Mouse (Mus musculus): ENCODE results near the gene Arl14ep. TPM values are rescaled to one million over a fixed set of nuclear protein-coding genes. Genes with fewer than 3 reads are reported as not detected.

Arl14ep gene
- polyA plus RNA-seq, 1 experiment, result 51.5 TPM

GRCm38 (mm10) chr2:106961066-106961465 is 13.2 kb downstream of the Arl14ep start:
- Histone ChIP-seq H3K4me3 (ENCODE audit: low read depth, low read length) (no peak overlapping the region), H3K27ac (ENCODE audit: insufficient read depth, low read length) (no peak overlapping the region), H3K4me1 (ENCODE audit: control insufficient read depth, insufficient read depth, low read length) (no peaks in the 10 kb centered on the region), H3K9ac (ENCODE audit: low read depth, poor library complexity, severe bottlenecking) (no peak overlapping the region), H3K27me3 (ENCODE audit: control insufficient read depth, insufficient read depth, low read length, poor library complexity, severe bottlenecking) (no peaks in the 10 kb centered on the region), H3K9me3 (replicated peaks; ENCODE audit: control insufficient read depth, insufficient read depth, low read length, poor library complexity, severe bottlenecking) (no peaks in the 10 kb centered on the region), H3K36me3 (ENCODE audit: control insufficient read depth, insufficient read depth, low read length, poor library complexity, severe bottlenecking) (peaks cover 25% of the 10 kb centered on the region)
- TF ChIP-seq POLR2A (IDR thresholded peaks at IDR 0.05; ENCODE audit: insufficient read depth, low read length) (no peak), CTCF (IDR thresholded peaks at IDR 0.05; ENCODE audit: low read depth, low read length) (no peak), EP300 (IDR thresholded peaks at IDR 0.05; ENCODE audit: insufficient read depth, low read depth, low read length) (no peak)

- H3K9me3 ChIP-seq (replicated peaks; ENCODE audit: control insufficient read depth, insufficient read depth, low read length, poor library complexity, severe bottlenecking), result no peaks in the 10 kb centered on the region
- H3K4me3 ChIP-seq (ENCODE audit: low read depth, low read length), result no peak overlapping the region
- no peaks in the 10 kb centered on the region for H3K27me3 ChIP-seq (ENCODE audit: control insufficient read depth, insufficient read depth, low read length, poor library complexity, severe bottlenecking)
- H3K4me1 ChIP-seq (ENCODE audit: control insufficient read depth, insufficient read depth, low read length), result no peaks in the 10 kb centered on the region
- TF ChIP-seq CTCF (IDR thresholded peaks at IDR 0.05; ENCODE audit: low read depth, low read length) (peak; percentile 74), POLR2A (IDR thresholded peaks at IDR 0.05; ENCODE audit: insufficient read depth, low read length) (no peak)
- H3K36me3 ChIP-seq (ENCODE audit: control insufficient read depth, insufficient read depth, low read length, poor library complexity, severe bottlenecking), result peaks cover 18% of the 10 kb centered on the region
- no peak overlapping the region for H3K27ac ChIP-seq (ENCODE audit: insufficient read depth, low read length)
- no peak overlapping the region for H3K9ac ChIP-seq (ENCODE audit: low read depth, poor library complexity, severe bottlenecking)
Observed at GRCm38 (mm10) chr2:106960237-106960636, 14.0 kb downstream of the Arl14ep start.

- H3K4me1 ChIP-seq (ENCODE audit: control insufficient read depth, insufficient read depth, low read length), result no peaks in the 10 kb centered on the region
- H3K36me3 ChIP-seq (ENCODE audit: control insufficient read depth, insufficient read depth, low read length, poor library complexity, severe bottlenecking), result peaks cover 9% of the 10 kb centered on the region
- TF ChIP-seq CTCF (IDR thresholded peaks at IDR 0.05; ENCODE audit: low read depth, low read length) (no peak), EP300 (IDR thresholded peaks at IDR 0.05; ENCODE audit: insufficient read depth, low read depth, low read length) (no peak), POLR2A (IDR thresholded peaks at IDR 0.05; ENCODE audit: insufficient read depth, low read length) (no peak)
- H3K27ac ChIP-seq (ENCODE audit: insufficient read depth, low read length), result no peak overlapping the region
- H3K27me3 ChIP-seq (ENCODE audit: control insufficient read depth, insufficient read depth, low read length, poor library complexity, severe bottlenecking), result no peaks in the 10 kb centered on the region
- H3K9me3 ChIP-seq (replicated peaks; ENCODE audit: control insufficient read depth, insufficient read depth, low read length, poor library complexity, severe bottlenecking), result no peaks in the 10 kb centered on the region
- no peak overlapping the region for H3K9ac ChIP-seq (ENCODE audit: low read depth, poor library complexity, severe bottlenecking)
- no peak overlapping the region for H3K4me3 ChIP-seq (ENCODE audit: low read depth, low read length)
Observed at GRCm38 (mm10) chr2:106959380-106959779, 14.8 kb downstream of the Arl14ep start.

- Histone ChIP-seq H3K27ac (ENCODE audit: insufficient read depth, low read length) (no peak overlapping the region), H3K4me3 (ENCODE audit: low read depth, low read length) (no peak overlapping the region)
- TF ChIP-seq POLR2A (IDR thresholded peaks at IDR 0.05; ENCODE audit: insufficient read depth, low read length) (no peak), EP300 (IDR thresholded peaks at IDR 0.05; ENCODE audit: insufficient read depth, low read depth, low read length) (no peak), CTCF (IDR thresholded peaks at IDR 0.05; ENCODE audit: low read depth, low read length) (no peak)
Observed at GRCm38 (mm10) chr2:106958916-106959315, 15.3 kb downstream of the Arl14ep start.

GRCm38 (mm10) chr2:106956146-106956545 is 18.1 kb downstream of the Arl14ep start:
- Histone ChIP-seq H3K9me3 (replicated peaks; ENCODE audit: control insufficient read depth, insufficient read depth, low read length, poor library complexity, severe bottlenecking) (no peaks in the 10 kb centered on the region), H3K4me1 (ENCODE audit: control insufficient read depth, insufficient read depth, low read length) (no peaks in the 10 kb centered on the region), H3K27ac (ENCODE audit: insufficient read depth, low read length) (no peak overlapping the region), H3K4me3 (ENCODE audit: low read depth, low read length) (no peak overlapping the region), H3K27me3 (ENCODE audit: control insufficient read depth, insufficient read depth, low read length, poor library complexity, severe bottlenecking) (no peaks in the 10 kb centered on the region), H3K9ac (ENCODE audit: low read depth, poor library complexity, severe bottlenecking) (no peak overlapping the region), H3K36me3 (ENCODE audit: control insufficient read depth, insufficient read depth, low read length, poor library complexity, severe bottlenecking) (no peaks in the 10 kb centered on the region)
- TF ChIP-seq CTCF (IDR thresholded peaks at IDR 0.05; ENCODE audit: low read depth, low read length) (no peak), EP300 (IDR thresholded peaks at IDR 0.05; ENCODE audit: insufficient read depth, low read depth, low read length) (no peak), POLR2A (IDR thresholded peaks at IDR 0.05; ENCODE audit: insufficient read depth, low read length) (no peak)

More at GRCm38 (mm10) chr2:106958916-106959315, 15.3 kb downstream of the Arl14ep start:
- H3K9ac ChIP-seq (ENCODE audit: low read depth, poor library complexity, severe bottlenecking), result no peak overlapping the region
- H3K36me3 ChIP-seq (ENCODE audit: control insufficient read depth, insufficient read depth, low read length, poor library complexity, severe bottlenecking), result peaks cover 9% of the 10 kb centered on the region
- H3K4me1 ChIP-seq (ENCODE audit: control insufficient read depth, insufficient read depth, low read length), result no peaks in the 10 kb centered on the region
- H3K27me3 ChIP-seq (ENCODE audit: control insufficient read depth, insufficient read depth, low read length, poor library complexity, severe bottlenecking), result no peaks in the 10 kb centered on the region
- H3K9me3 ChIP-seq (replicated peaks; ENCODE audit: control insufficient read depth, insufficient read depth, low read length, poor library complexity, severe bottlenecking), result no peaks in the 10 kb centered on the region

GRCm38 (mm10) chr2:106955621-106956020 is 18.6 kb downstream of the Arl14ep start:
- no peaks in the 10 kb centered on the region for H3K27me3 ChIP-seq (ENCODE audit: control insufficient read depth, insufficient read depth, low read length, poor library complexity, severe bottlenecking)
- no peak overlapping the region for H3K4me3 ChIP-seq (ENCODE audit: low read depth, low read length)
- H3K36me3 ChIP-seq (ENCODE audit: control insufficient read depth, insufficient read depth, low read length, poor library complexity, severe bottlenecking), result no peaks in the 10 kb centered on the region
- TF ChIP-seq POLR2A (IDR thresholded peaks at IDR 0.05; ENCODE audit: insufficient read depth, low read length), result no peak
- no peak for TF ChIP-seq EP300 (IDR thresholded peaks at IDR 0.05; ENCODE audit: insufficient read depth, low read depth, low read length)
- TF ChIP-seq CTCF (IDR thresholded peaks at IDR 0.05; ENCODE audit: low read depth, low read length), result no peak
- H3K9me3 ChIP-seq (replicated peaks; ENCODE audit: control insufficient read depth, insufficient read depth, low read length, poor library complexity, severe bottlenecking), result no peaks in the 10 kb centered on the region
- no peaks in the 10 kb centered on the region for H3K4me1 ChIP-seq (ENCODE audit: control insufficient read depth, insufficient read depth, low read length)
- no peak overlapping the region for H3K27ac ChIP-seq (ENCODE audit: insufficient read depth, low read length)
- H3K9ac ChIP-seq (ENCODE audit: low read depth, poor library complexity, severe bottlenecking), result no peak overlapping the region
